In genomic region chr15:96700766-96701165, GRCm38 (mm10) we compare ENCODE assay signal across 9 mouse cellular contexts. TPM values are rescaled to one million over a fixed set of nuclear protein-coding genes. Genes with fewer than 3 reads are reported as not detected.
A peak's percentile ranks its signal among the peaks of the same experiment; 100 is the strongest.
DNase-seq lines count a peak whose midpoint lies in the region; ATAC-seq and TF ChIP-seq lines count a peak whose summit lies in the region.
"Had no signal": no experiment of that assay in that cellular context is flagged by ENCODE, and none has a peak within 500 bp of the region (broad histone marks: within the 10 kb centered on the region; RNA-seq: fewer than 3 reads in every experiment).

No protein-coding gene starts in this region.

- peak overlapping the region; percentile 99; the same call in 1 of the 2 replicates for H3K9ac ChIP-seq in kidney, embryonic 14.5 days (ENCODE audit: low read depth, low read length)
- H3K9ac ChIP-seq in embryonic facial prominence, embryonic 15.5 days: no peak overlapping the region
- no peak overlapping the region for H3K9ac ChIP-seq in intestine, embryonic 15.5 days

- no peak for DNase-seq in kidney, postnatal 36 days
- DNase-seq in embryo, embryonic 11 days: no peak
- DNase-seq in MN1 (ENCODE audit: low spot score): no peak

- H3ac ChIP-seq in myocyte (ENCODE audit: control insufficient read depth, insufficient read length): no peak overlapping the region

- no peak overlapping the region for H3K27ac ChIP-seq in kidney, embryonic 14.5 days (ENCODE audit: low read depth, low read length)
- no peak overlapping the region for H3K27ac ChIP-seq in embryonic facial prominence, embryonic 15.5 days (replicated peaks)
- H3K27ac ChIP-seq in intestine, embryonic 15.5 days: peak overlapping the region; percentile 98

- peak overlapping the region; percentile 52; the same call in 1 of the 2 replicates for H3K4me2 ChIP-seq in kidney, embryonic 14.5 days (replicated peaks; ENCODE audit: low read depth, low read length)
- H3K4me2 ChIP-seq in embryonic facial prominence, embryonic 15.5 days (replicated peaks): peak overlapping the region; percentile 73
- H3K4me2 ChIP-seq in intestine, embryonic 15.5 days (replicated peaks): peak overlapping the region; percentile 64
- H3K4me2 ChIP-seq in myocyte (ENCODE audit: low read depth): peak overlapping the region; percentile 96

- 35% methylated on average over 13 of the region's 13 CpGs for whole genome bisulfite sequencing in kidney, embryonic 14.5 days
- WGBS in embryonic facial prominence, embryonic 15.5 days: 33% methylated on average over 13 of the region's 13 CpGs
- 36% methylated on average over 13 of the region's 13 CpGs for WGBS in intestine, embryonic 15.5 days

- H3K27me3 ChIP-seq in kidney, embryonic 14.5 days (ENCODE audit: control insufficient read depth, insufficient read depth, low read length): no peaks in the 10 kb centered on the region
- H3K27me3 ChIP-seq in embryonic facial prominence, embryonic 15.5 days: no peaks in the 10 kb centered on the region
- H3K27me3 ChIP-seq in intestine, embryonic 15.5 days (replicated peaks): no peaks in the 10 kb centered on the region
- H3K27me3 ChIP-seq in myocyte (ENCODE audit: control insufficient read depth, insufficient read depth, insufficient read length): no peaks in the 10 kb centered on the region
- H3K27me3 ChIP-seq: Patski had no signal

- no peaks in the 10 kb centered on the region for H3K9me3 ChIP-seq in kidney, embryonic 14.5 days (ENCODE audit: control insufficient read depth, low read length)
- no peaks in the 10 kb centered on the region for H3K9me3 ChIP-seq in embryonic facial prominence, embryonic 15.5 days (replicated peaks)
- H3K9me3 ChIP-seq in intestine, embryonic 15.5 days: no peaks in the 10 kb centered on the region

- H3K4me3 ChIP-seq in kidney, embryonic 14.5 days (ENCODE audit: low read length): no peak overlapping the region
- H3K4me3 ChIP-seq in embryonic facial prominence, embryonic 15.5 days (replicated peaks): peak overlapping the region; percentile 75; the same call in 1 of the 2 replicates
- no peak overlapping the region for H3K4me3 ChIP-seq in intestine, embryonic 15.5 days (replicated peaks)
- H3K4me3 ChIP-seq in myocyte: peak overlapping the region; percentile 80

- no peak for ATAC-seq in kidney, embryonic 14.5 days (ENCODE audit: low FRiP score, low TSS enrichment)
- ATAC-seq in embryonic facial prominence, embryonic 15.5 days (ENCODE audit: insufficient number of reproducible peaks, low FRiP score, low TSS enrichment, low read depth): no peak
- no peak for ATAC-seq in intestine, embryonic 15.5 days
- ATAC-seq in activated CD4-positive, CD25-positive, alpha-beta regulatory T cell, adult 4 months: no peak

- H3K4me1 ChIP-seq in kidney, embryonic 14.5 days (ENCODE audit: control insufficient read depth, insufficient read depth, low read length): peaks cover 27% of the 10 kb centered on the region; the same call in 1 of the 2 replicates
- peaks cover 28% of the 10 kb centered on the region for H3K4me1 ChIP-seq in embryonic facial prominence, embryonic 15.5 days
- H3K4me1 ChIP-seq in intestine, embryonic 15.5 days (replicated peaks): peaks cover 17% of the 10 kb centered on the region

- TF ChIP-seq POLR2A in myocyte (IDR thresholded peaks at IDR 0.05; ENCODE audit: insufficient read length, low read depth): no peak

- H3K36me3 ChIP-seq in kidney, embryonic 14.5 days (ENCODE audit: control insufficient read depth, insufficient read depth, low read length): peaks cover 26% of the 10 kb centered on the region
- peaks cover 9% of the 10 kb centered on the region; the same call in 1 of the 2 replicates for H3K36me3 ChIP-seq in embryonic facial prominence, embryonic 15.5 days
- no peaks in the 10 kb centered on the region for H3K36me3 ChIP-seq in intestine, embryonic 15.5 days
- H3K36me3 ChIP-seq in myocyte (ENCODE audit: control insufficient read depth, insufficient read depth): peaks cover 29% of the 10 kb centered on the region

- peaks cover 29% of the 10 kb centered on the region for H3K79me2 ChIP-seq in myocyte (ENCODE audit: control insufficient read depth, insufficient read depth)

TF ChIP-seq in myocyte, 11 proteins besides CTCF, POLR2A, EP300 and RAD21:
- TF ChIP-seq REST (IDR thresholded peaks at IDR 0.05; ENCODE audit: insufficient read depth, insufficient read length) (no peak), USF1 (IDR thresholded peaks at IDR 0.05; ENCODE audit: low read depth) (no peak), SRF (IDR thresholded peaks at IDR 0.05; ENCODE audit: control insufficient read depth, insufficient read length, low read depth) (no peak)

RNA-seq across cellular contexts. Expression of gene Slc38a2, which starts 1.2 kb away (rescaled TPM):
- 102 and 177 TPM in 2 replicates for polyA plus RNA-seq in kidney, embryonic 14.5 days (2014; fragmentation: Nextera tagmentation; extraction: Ambion mirVana)
- 101 and 107 TPM in 2 replicates for polyA plus RNA-seq in embryonic facial prominence, embryonic 15.5 days (2015; fragmentation: Nextera tagmentation; extraction: Ambion mirVana)
- 83.8 and 95.3 TPM in 2 replicates for polyA plus RNA-seq in intestine, embryonic 15.5 days (2015; fragmentation: Nextera tagmentation; extraction: Ambion mirVana)
- polyA plus RNA-seq in myocyte (2012; fragmentation: generic; extraction: Trizol): 95.0 TPM
- polyA plus RNA-seq in activated CD4-positive, CD25-positive, alpha-beta regulatory T cell, adult 4 months (2017; shearing (Covaris generic)): 10 to 100 TPM; 36.1 to 47.0 TPM

RNA-seq across cellular contexts. Expression of gene Slc38a1, which starts 58.1 kb away (rescaled TPM):
- polyA plus RNA-seq in kidney, embryonic 14.5 days (2014; fragmentation: Nextera tagmentation; extraction: Ambion mirVana): 75.4 and 98.8 TPM in 2 replicates
- 43.7 and 44.6 TPM in 2 replicates for polyA plus RNA-seq in embryonic facial prominence, embryonic 15.5 days (2015; fragmentation: Nextera tagmentation; extraction: Ambion mirVana)
- 113 and 119 TPM in 2 replicates for polyA plus RNA-seq in intestine, embryonic 15.5 days (2015; fragmentation: Nextera tagmentation; extraction: Ambion mirVana)
- polyA plus RNA-seq in myocyte (2012; fragmentation: generic; extraction: Trizol): 28.5 TPM
- polyA plus RNA-seq in activated CD4-positive, CD25-positive, alpha-beta regulatory T cell, adult 4 months (2017; shearing (Covaris generic)): 10 to 100 TPM; 55.8 to 63.4 TPM

Comparison
In these comparisons a context has a peak if more than half of its experiments do, and no peak if none do; other contexts are left out.
1. H3K4me3 ChIP-seq: peak in embryonic facial prominence, embryonic 15.5 days (single experiment) and myocyte (single experiment); none in kidney, embryonic 14.5 days (single experiment) and intestine, embryonic 15.5 days (single experiment).
2. Peak in every context shown above with its lines, with median percentiles within 50 percentile points of each other: H3K4me2 ChIP-seq.